Mouse (Mus musculus): Measurements from ENCODE around the gene Atp11c.

The Atp11c gene

DNA sequence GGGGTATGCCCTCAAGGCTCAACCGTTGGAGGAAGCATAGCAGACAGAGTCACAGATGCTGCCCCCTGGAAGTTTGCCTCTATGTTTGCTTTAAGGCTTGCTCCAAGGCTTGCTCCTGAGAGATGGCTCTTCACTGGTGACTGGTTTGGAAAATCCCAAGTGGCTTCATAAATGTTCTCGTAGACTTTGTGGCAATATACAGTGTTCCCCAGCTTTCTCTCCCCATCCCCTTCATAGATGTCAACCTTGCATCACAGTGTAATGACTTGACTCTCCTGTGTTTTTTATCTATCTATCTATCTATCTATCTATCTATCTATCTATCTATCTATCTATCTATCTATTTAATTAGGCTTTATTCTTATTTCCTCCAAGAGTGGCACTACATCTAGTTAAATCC lies at the start of gene Atp11c:
Gene Atp11c (minus strand): TSS at position 101 of the 400 bp plus-strand sequence.
- no peak for DNase-seq

DNA sequence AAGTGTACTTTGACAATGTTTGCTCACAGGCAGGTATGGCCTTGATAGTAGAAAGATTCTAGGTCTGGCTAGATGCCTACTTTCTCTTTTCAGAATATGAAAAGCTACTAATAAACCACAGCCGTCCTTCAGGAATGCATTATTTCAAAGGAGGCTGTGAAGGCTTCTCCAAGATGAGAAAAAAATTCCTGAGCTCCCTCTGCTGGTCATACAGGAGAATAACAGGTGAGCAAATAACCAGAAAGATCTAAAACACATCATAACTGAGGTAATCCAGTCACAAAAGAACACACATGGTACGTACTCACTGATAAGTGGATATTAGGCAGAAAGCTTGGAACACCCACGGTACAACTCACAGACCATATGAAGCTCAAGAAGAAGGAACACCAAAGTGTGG lies 16.7 kb upstream of the Atp11c start:
- no peak for DNase-seq

DNA sequence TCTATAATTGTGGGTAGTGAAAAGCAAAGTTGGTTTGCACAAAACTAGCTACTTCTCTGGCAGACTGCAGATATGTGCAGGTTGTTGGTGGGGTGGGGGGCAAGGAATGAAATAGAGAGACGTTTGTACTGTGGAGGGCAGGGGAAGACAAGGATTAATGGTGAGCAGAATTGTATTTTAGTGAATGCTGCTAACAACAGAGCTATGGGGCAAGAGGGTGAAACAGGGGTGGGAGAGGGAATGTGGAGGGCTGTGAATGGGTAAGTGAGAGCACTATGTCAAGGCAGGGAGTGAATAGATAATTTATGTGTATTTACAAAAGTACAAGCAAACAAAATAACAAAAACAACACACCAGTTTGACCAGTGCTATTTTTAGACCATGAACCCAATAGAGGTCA lies 22.0 kb downstream of the Atp11c start:
- no peak for DNase-seq

DNA sequence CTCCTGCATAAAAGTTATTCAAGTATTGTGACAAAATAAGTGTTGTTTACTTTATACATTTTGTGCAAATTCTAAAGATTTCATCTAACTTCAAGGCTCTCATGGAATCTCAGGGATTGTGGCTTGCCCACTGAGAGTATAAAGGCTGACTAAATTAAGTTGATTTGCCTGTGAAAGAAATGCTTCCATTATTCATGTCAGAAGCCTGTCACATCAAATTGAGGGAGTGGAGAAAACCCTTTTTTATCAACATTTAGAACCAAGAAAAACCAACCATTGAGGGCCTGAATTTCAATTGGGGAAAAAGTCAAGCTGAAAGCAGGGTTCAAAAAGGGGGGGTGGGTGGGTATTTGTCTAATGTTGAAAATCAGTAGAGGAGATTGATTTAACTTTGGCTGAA lies 23.5 kb downstream of the Atp11c start:
- no peak for DNase-seq

DNA sequence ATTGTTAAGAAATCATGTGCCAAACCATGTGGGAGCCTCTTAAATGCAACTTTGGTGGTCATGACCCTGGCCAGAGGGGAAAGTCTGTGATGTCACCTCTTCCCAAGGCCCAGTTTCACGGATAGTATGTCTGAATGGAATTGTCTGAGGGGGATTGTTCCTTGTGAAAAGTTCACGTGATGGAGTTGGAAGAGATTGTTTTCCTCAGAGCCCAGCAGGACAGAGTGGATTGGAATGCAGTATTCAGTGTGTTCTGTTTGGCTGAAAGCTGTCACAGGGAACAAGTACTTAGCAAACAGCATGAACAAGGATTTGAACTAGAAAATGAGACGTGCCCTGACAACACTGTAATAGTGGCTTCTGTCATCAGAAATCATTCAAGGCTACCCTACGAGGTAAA lies 37.3 kb downstream of the Atp11c start:
- DNase-seq, result no peak

DNA sequence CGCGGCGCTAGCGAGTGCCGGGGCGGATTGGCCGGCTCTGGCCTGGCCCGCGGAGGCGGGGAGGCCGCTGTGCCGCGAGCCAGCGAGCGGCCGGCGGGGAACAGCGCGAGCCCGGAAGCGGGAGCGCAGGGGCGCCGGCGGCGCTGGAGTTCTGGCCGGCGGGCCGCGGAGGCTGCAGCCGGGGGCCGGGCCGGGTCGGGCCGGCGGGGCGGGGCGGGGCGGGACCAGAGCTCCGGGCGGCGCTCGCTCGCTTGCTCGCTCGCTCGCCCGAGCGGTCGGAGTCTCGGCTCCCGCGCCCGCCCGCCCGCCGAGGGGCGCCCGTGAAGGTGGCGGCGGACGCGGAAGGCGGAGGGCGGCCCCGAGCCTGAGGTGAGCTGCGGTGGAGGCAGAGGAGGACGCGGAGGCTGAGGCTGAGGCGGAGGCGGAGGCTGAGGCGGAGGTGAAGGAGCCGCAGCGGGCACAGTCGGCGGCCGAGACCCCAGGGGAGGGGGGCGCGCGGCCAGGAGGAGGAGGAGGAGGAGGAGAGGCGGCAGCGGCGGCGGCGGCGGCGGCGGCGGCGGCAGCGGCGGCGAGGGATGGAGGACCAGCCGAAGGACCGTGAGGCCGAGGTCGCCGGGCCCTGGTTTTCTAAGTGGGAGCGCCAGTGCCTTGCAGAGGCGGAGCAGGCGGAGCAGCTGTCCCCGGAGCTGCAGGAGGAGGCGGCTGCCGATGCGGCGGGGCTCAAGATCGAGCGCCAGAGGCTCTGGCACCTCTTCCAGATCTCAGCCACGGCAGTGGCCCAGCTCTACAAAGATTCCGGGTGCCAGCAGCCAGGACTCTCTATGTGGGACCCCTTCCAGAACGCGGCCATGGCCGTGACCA lies 44.8 kb downstream of the Atp11c start:
- peak; percentile 6 for DNase-seq

DNA sequence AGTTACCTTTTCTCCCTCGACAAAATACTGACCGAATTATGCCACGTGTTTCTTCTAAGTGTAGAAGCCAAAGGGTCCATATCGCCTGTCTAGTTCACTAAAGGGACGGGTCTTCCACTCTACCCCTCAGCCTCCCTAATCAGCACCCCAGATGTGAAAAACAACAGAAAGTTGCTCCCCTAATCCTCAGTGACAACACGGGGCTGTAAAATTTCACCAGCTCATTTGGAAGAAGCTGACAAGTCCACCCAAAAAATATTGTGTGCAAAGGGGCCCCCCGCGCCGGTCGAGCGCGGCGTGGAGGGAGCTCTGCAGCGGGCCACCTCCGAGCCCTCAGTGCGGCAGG lies 45.4 kb downstream of the Atp11c start:
- DNase-seq, result no peak

DNA sequence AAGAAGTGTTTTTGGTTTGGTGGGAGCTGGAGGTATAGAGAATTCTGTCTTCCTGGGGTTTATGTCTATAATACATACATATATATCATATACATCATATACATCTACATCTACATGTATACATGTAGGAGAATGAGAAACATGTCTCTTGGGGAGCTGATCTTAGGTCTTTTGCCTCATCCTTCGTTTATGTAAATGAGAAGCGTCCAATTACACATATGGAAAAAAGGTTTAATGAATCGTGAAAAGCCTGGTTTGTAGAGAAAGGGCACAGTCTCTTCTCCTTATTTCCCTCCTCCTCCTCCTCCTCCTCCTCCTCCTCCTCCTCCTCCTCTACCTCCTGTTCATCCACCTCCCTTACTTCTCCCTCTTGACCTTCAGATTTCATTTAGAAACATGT lies 46.6 kb downstream of the Atp11c start:
- no peak for DNase-seq

DNA sequence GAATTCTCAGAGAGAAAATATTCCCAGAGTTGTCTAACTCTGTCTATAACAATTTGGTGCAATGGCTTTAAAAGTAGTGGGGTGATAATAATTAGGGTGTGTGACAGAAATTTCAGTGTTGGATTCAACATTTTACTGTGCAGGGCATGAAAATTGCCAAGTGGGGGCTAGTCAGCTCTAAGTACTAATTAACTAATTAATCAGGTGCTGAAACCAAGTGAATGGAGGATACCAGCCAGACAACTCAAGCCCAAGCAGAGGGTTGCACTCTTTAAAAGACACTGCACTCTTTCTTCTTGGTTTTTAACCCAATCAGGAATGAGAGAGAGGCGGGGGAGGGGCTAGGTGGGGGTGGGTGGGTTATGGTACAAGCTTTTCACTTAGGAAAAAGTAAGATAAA lies 47.1 kb downstream of the Atp11c start:
- no peak for DNase-seq

DNA sequence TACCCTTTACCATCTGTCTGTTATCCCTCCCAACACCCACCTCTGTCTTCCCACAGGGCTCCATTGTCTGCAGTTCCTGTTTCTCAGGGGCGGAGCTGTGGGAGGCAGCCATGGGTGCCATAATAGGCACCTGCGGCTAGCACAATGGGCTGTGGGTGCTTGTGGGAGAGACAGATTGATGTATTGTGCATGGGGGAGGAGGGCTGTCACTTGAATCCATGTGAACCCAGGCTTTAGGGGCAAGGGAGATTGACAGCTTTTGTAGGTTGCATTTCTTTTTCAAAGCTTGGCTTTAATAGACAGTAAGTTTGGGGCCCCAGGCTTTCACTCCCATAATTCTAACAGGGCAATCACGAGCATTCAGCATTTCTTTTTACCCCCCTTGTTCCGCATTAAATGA lies 48.4 kb downstream of the Atp11c start:
- DNase-seq, result no peak

DNA sequence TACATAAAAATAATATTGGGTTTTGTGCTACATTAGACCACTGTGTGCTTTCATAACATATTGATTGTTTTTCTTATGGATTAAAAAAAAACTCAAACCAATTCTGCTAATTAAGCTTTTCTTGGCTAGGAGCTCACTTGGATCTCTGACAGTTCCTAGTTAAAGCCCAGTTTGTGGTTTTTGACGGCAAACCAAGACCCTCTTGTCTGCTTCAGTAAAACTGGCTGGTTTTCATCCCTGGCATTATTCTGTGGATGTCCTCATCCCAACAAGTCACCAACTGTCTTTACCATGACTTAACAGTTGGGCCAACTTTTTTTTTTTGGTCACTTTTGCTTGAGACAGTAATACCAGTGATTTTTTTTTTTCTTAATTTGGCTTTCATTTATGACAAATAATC lies 49.6 kb downstream of the Atp11c start:
- DNase-seq, result peak; percentile 2

DNA sequence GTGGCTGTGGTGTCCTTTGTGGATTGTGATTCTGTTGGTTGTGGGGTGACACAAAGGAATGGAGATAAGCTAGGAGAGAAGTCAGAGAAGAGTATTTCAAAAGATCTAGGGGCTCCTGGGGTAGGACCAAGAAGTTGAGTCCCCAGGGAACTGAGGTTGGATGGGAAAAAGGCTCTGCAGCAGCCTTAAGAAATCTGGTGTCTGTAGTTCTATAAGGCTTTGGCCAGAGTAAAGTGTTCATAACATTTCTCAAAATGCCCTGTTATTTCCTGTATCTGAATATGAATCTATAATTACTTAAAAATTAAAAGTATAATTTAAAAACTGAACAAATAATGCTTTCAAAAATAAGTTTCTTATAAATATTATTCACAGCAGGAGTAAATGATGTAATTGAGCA lies 53.3 kb downstream of the Atp11c start, which contains the start of gene Gm7073:
Gene Gm7073 (minus strand): TSS at position 101 of the 400 bp plus-strand sequence.
- no peak for DNase-seq

DNA sequence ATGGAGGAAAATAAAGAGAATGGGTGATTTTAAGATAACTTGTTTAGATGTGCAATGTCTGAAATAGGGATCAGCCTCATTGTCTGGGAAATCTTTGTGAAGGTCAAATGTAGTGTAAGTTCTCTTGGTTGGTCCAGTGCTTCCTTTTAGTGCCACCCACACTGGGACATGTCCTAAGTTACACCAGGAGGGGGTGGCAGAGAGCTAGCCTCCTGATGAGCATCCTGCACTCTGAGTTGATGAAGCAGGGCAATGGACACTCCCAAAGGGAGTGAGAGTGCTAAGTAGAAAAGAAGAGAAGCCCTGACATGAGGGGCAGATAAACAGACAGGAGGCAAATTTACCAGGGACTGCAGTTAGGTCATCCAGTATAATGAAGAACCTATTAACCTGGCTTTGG lies 88.5 kb downstream of the Atp11c start:
- DNase-seq, result peak; percentile 3

DNA sequence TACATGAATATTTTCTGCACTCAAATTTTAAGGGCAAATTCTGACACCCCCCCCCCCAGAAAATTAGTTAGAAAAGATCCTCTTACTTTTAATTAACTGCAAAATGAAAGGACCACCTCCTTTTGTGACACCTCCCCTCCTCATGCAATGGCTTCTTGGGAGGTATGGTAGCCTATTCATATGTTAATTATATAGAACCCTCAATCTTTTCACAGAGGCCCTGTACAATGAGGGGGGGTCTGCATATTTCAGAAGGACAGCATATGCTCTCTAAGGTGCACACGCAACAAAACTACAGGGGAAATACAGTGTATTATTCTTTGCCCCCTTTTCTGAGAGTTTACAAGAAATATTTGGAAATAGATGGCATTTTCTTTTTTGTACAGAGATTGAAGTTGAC lies 94.7 kb downstream of the Atp11c start:
- no peak for DNase-seq

DNA sequence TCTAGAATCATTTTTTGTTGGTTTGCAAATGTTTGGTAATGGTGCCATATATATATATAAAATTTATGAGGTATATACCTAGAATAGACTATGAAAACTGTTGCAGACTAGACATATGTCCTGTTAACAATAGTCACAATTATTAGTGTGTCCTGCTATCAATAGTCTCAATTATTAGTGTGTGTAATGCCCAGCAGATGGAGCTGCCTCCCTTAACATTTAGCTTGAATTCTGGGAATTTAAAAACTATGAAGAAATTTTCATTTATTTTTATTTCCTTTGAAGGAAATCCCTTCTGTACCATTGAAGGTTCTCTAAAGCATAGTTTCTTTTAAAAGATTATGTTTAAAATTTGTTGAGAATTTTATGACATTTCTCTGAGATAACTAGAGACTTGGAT lies 97.2 kb downstream of the Atp11c start:
- DNase-seq, result no peak

DNA sequence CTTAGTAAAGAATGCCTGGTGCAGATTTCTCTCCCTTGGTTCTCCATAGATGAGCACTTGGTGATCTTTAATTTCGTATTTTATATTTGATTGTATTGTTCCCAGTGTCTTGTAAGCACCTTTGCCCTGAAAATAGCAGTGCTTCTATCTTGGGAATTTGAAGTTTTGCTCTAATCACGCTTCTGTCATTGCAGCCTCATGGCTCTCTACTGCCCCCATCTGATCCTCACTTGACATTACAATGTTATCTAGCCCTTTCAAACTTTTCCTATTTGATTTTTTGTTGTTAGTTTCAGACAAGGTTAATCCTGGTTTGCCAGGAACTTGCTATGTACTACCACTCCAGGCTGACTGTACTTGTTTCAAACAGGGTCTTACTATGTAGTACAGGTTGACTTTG lies 128.7 kb downstream of the Atp11c start:
- DNase-seq, result no peak

DNA sequence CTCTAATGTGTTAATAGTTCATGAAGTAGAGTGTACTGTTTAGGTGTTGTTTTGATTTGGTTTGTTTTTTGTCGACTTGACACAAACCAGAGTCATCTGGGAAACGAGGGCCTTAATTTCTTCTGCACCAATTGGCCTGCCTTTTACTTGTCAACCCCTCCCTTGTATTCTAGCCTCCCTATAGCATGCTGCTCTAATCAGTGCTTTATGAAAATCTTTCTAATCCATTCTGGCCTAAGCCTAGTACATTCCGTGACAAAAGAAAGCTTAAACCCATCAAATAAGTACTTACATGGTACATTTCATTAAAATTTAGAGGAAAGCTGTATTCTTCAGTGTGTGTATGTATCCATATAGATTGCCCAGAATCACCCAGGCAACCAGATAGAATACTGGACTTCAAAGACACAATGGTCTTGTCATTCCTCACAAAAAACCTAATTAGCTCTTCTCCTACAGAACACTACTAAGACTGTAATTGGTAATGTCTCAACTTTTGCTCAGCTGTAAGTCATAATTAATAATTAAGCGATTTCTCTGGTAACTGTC lies 177.9 kb downstream of the Atp11c start:
- DNase-seq, result no peak

DNA sequence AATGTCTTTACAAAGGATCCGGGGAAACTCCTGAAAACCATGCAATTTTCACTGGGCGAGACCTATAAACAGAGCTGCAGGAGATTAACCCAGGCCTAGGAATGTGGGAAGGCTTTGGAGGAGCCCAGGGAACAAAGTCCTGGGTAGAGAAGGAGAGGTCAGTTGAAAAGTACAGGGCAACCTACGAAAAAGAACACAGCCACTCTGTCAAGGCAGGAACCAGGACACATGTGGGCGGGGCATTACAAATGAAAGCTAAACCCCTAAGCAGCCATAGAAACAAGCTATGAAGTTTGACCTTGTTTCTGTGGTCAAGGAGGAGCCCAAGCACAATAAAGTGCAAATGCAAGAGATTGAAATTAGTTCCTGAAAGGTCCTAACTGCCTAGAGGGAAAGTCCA lies 186.8 kb downstream of the Atp11c start:
- DNase-seq, result no peak

DNA sequence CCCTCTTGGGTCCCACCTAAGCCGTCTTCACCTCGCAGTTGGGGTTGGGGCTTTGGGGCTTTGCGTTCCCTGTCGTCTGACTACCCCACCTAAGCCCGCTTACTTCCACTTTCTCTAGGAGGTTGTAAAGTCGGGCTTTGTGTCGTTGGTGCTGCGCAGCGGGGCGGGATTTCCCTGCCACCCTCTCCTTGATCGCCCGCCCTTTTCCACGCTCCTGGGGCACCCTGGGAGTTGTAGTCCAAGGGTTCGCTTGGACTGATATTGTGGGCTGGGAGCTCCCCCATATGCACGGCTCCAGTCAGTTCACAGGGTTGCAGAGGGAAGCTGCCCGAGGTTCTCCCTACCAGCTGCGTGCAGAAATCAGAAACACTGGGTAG lies 187.8 kb downstream of the Atp11c start:
- peak; percentile 90 for DNase-seq

DNA sequence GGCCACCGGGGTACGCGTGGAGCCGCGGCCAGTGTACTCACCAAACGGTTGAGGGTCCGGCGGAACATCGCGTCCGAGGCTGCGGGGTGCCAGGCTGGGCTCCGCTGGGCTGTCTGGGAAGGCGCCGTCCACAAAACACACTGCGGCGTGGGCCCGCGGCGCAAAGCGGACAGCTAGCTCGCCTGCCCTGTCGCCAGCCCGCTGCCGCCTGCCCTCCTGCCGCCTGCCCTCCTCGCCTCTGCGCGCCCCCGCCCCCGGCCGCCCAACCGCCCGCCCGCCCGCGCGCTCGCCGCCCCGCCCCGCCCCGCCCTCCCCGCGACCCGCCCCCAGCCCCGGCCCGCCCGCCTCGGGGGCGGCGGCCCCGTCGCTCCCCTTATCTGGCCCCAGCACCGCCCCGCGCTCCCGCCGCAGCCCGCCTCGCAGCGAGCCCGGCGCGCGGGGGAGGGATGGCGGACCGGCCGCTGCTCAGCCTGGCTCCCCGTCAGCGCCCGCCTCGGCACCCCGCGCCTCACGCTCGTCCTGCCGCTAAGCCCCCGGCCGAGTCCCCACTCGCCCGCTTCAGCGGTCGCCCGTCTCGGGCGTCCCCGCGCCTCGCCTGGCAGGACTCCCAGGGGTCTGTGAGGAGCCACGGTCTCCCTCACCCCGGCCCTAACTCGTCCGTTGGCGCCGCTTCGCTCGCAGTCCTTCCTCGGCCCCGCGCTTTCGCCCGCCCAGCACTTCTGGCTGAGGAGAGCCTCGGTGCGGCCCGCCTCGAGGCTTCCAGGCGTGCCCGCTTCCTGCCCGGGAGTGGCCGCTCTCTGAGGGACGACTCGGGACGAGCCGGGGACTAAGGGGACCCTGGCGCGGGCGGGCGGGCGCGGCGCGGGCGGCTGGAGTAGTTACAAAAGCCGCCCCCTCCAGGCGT lies 188.5 kb downstream of the Atp11c start:
- peak; percentile 26 for DNase-seq

DNA sequence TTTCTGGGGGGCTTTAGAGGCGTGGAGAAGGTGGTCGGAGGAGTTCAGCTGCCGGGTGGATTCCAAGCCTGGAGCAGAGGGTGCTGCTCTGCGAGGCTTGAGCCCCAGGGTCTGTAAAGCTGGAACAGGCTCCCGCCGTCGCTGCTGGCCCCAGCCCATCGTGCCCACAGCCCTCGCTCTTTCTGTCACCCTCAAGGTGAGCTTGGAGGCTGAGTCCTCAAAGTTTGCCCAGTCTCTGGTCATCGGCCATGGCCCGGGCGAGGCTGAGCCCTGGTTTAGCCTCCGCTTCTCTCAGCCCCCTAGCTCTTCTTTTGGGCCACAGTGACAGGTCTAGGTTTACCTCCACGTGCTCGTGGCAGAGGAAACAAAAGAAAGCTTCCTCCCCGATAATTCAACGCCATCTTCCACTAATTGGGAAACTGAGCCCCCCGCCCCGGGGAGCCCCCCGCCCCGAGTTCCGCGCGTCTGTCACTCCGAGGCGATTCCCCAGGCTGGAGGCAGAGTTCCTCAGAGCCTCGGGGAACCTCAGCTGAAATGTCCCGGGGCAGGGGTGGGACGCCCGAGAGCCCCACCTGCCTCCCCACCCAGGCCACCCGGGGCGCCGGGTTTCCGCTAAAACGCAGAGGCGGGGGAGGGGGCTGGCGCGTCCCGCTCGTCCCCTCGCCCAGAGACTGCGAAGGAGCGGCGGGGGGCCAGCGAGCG lies 189.3 kb downstream of the Atp11c start:
- no peak for DNase-seq

DNA sequence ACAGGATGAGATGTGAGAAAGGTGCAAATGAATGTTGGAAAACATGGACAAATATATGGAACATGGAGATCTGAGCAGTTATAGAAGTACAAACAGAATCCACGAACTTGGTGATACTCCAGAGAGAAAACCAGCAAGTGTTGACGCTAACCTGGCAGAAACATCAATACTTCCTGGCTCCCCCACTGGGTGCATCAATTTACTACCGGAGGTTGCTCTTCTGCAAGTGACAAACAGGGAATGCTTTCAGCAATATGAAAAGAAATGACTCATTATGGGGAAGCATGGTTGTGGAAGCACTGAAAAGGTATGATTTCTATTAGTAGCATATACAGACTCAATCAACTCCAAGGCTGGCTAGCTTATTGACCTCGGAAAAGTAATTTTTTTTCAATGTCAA lies 198.2 kb downstream of the Atp11c start:
- no peak for DNase-seq

DNA sequence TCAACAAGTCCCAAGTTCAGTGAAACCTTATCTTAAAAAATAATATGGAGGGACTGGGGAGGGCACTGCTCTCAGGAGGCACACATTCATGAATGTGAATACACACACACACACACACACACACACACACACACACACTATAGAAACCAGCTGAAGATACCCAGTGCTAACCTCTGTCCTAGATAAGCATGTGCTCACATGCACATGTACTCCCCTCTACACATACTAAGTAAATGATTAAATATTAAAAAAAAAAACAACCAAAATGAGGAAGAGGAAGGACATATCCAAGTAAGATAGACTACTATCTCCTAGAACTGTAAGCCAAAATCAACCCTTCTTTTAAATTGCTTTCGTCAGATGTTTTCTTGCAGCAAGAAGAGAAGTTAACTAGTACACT lies 205.6 kb downstream of the Atp11c start:
- no peak for DNase-seq
